Mouse (Mus musculus): ENCODE measurements around the gene Arid1b. TPM values are rescaled to one million over a fixed set of nuclear protein-coding genes. Genes with fewer than 3 reads are reported as not detected.

The Arid1b gene
- polyA plus RNA-seq, 2 experiments = 14.7 to 20.5 TPM

GRCm38 (mm10) chr17:5074752-5075506 lies 80.8 kb downstream of the Arid1b start:
- Histone ChIP-seq H3K4me3 (replicated peaks; ENCODE audit: low read length) (no peak overlapping the region), H3K27ac (replicated peaks; ENCODE audit: low read depth, low read length) (no peak overlapping the region), H3K4me1 (ENCODE audit: control insufficient read depth, insufficient read depth, low read length) (no peaks in the 10 kb centered on the region), H3K27me3 (ENCODE audit: control insufficient read depth, insufficient read depth, low read length) (no peaks in the 10 kb centered on the region), H3K36me3 (ENCODE audit: control insufficient read depth, insufficient read depth, low read length) (no peaks in the 10 kb centered on the region; the same call in 1 of the 2 replicates), H3K9ac (ENCODE audit: low read depth, low read length, severe bottlenecking) (no peak overlapping the region), H3K4me2 (replicated peaks; ENCODE audit: low read depth, low read length, severe bottlenecking) (no peak overlapping the region), H3K9me3 (ENCODE audit: control insufficient read depth, low read length) (no peaks in the 10 kb centered on the region)
- ATAC-seq (ENCODE audit: low FRiP score, low read depth) = no peak
- no peak for DNase-seq (ENCODE audit: low spot score)
- 83% methylated on average over 7 of the region's 7 CpGs for WGBS
- no peak for TF ChIP-seq POLR2A (IDR thresholded peaks at IDR 0.05; ENCODE audit: borderline replicate concordance, extremely low read depth, insufficient read depth, insufficient read length)

GRCm38 (mm10) chr17:5077996-5078395 lies 83.9 kb downstream of the Arid1b start:
- H3K27ac ChIP-seq (replicated peaks; ENCODE audit: low read depth, low read length) = no peak overlapping the region
- WGBS = 61% methylated on average over 9 of the region's 9 CpGs
- H3K4me3 ChIP-seq (replicated peaks; ENCODE audit: low read length) = no peak overlapping the region
- DNase-seq (ENCODE audit: low spot score) (no peak), ATAC-seq (ENCODE audit: low FRiP score, low read depth) (no peak)
- H3K27me3 ChIP-seq (ENCODE audit: control insufficient read depth, insufficient read depth, low read length) = no peaks in the 10 kb centered on the region
- no peak overlapping the region for H3K4me2 ChIP-seq (replicated peaks; ENCODE audit: low read depth, low read length, severe bottlenecking)
- H3K4me1 ChIP-seq (ENCODE audit: control insufficient read depth, insufficient read depth, low read length) = 0 out of 2 replicates have a peak, but pooled peaks cover 3% of the 10 kb centered on the region
- no peaks in the 10 kb centered on the region; the same call in 1 of the 2 replicates for H3K36me3 ChIP-seq (ENCODE audit: control insufficient read depth, insufficient read depth, low read length)
- H3K9ac ChIP-seq (ENCODE audit: low read depth, low read length, severe bottlenecking) = no peak overlapping the region
- H3K9me3 ChIP-seq (ENCODE audit: control insufficient read depth, low read length) = no peaks in the 10 kb centered on the region
- TF ChIP-seq POLR2A (IDR thresholded peaks at IDR 0.05; ENCODE audit: borderline replicate concordance, extremely low read depth, insufficient read depth, insufficient read length) = no peak

GRCm38 (mm10) chr17:5078576-5078975 lies 84.4 kb downstream of the Arid1b start:
- WGBS = 74% methylated on average over 5 of the region's 5 CpGs
- H3K36me3 ChIP-seq (ENCODE audit: control insufficient read depth, insufficient read depth, low read length) = no peaks in the 10 kb centered on the region; the same call in 1 of the 2 replicates
- H3K27ac ChIP-seq (replicated peaks; ENCODE audit: low read depth, low read length) = no peak overlapping the region
- ATAC-seq (ENCODE audit: low FRiP score, low read depth) = no peak
- no peak for DNase-seq (ENCODE audit: low spot score)
- H3K4me3 ChIP-seq (replicated peaks; ENCODE audit: low read length) = no peak overlapping the region
- H3K9me3 ChIP-seq (ENCODE audit: control insufficient read depth, low read length) = no peaks in the 10 kb centered on the region
- no peaks in the 10 kb centered on the region for H3K27me3 ChIP-seq (ENCODE audit: control insufficient read depth, insufficient read depth, low read length)
- H3K4me2 ChIP-seq (replicated peaks; ENCODE audit: low read depth, low read length, severe bottlenecking) = no peak overlapping the region
- TF ChIP-seq POLR2A (IDR thresholded peaks at IDR 0.05; ENCODE audit: borderline replicate concordance, extremely low read depth, insufficient read depth, insufficient read length) = no peak
- H3K4me1 ChIP-seq (ENCODE audit: control insufficient read depth, insufficient read depth, low read length) = peaks cover 3% of the 10 kb centered on the region; the same call in 1 of the 2 replicates
- H3K9ac ChIP-seq (ENCODE audit: low read depth, low read length, severe bottlenecking) = no peak overlapping the region

- no peaks in the 10 kb centered on the region for H3K27me3 ChIP-seq (ENCODE audit: control insufficient read depth, insufficient read depth, low read length)
- no peak for TF ChIP-seq POLR2A (IDR thresholded peaks at IDR 0.05; ENCODE audit: borderline replicate concordance, extremely low read depth, insufficient read depth, insufficient read length)
- 72% methylated on average over 12 of the region's 12 CpGs for WGBS
Measured at GRCm38 (mm10) chr17:5080884-5081419, 86.8 kb downstream of the Arid1b start.

GRCm38 (mm10) chr17:5082274-5082673 lies 88.1 kb downstream of the Arid1b start:
- WGBS = 83% methylated on average over 8 of the region's 8 CpGs
- Histone ChIP-seq H3K4me3 (replicated peaks; ENCODE audit: low read length) (no peak overlapping the region), H3K36me3 (ENCODE audit: control insufficient read depth, insufficient read depth, low read length) (no peaks in the 10 kb centered on the region; the same call in 1 of the 2 replicates), H3K9me3 (ENCODE audit: control insufficient read depth, low read length) (no peaks in the 10 kb centered on the region), H3K27me3 (ENCODE audit: control insufficient read depth, insufficient read depth, low read length) (no peaks in the 10 kb centered on the region), H3K27ac (replicated peaks; ENCODE audit: low read depth, low read length) (no peak overlapping the region), H3K4me1 (ENCODE audit: control insufficient read depth, insufficient read depth, low read length) (peaks cover 21% of the 10 kb centered on the region), H3K9ac (ENCODE audit: low read depth, low read length, severe bottlenecking) (no peak overlapping the region), H3K4me2 (replicated peaks; ENCODE audit: low read depth, low read length, severe bottlenecking) (no peak overlapping the region)
- no peak for DNase-seq (ENCODE audit: low spot score)
- no peak for ATAC-seq (ENCODE audit: low FRiP score, low read depth)
- TF ChIP-seq POLR2A (IDR thresholded peaks at IDR 0.05; ENCODE audit: borderline replicate concordance, extremely low read depth, insufficient read depth, insufficient read length) = no peak

More at GRCm38 (mm10) chr17:5080884-5081419, 86.8 kb downstream of the Arid1b start:
- H3K4me2 ChIP-seq (replicated peaks; ENCODE audit: low read depth, low read length, severe bottlenecking) = no peak overlapping the region
- no peak overlapping the region for H3K27ac ChIP-seq (replicated peaks; ENCODE audit: low read depth, low read length)
- H3K4me1 ChIP-seq (ENCODE audit: control insufficient read depth, insufficient read depth, low read length) = peaks cover 16% of the 10 kb centered on the region
- no peak for DNase-seq (ENCODE audit: low spot score)
- no peaks in the 10 kb centered on the region; the same call in 1 of the 2 replicates for H3K36me3 ChIP-seq (ENCODE audit: control insufficient read depth, insufficient read depth, low read length)
- ATAC-seq (ENCODE audit: low FRiP score, low read depth) = no peak
- H3K4me3 ChIP-seq (replicated peaks; ENCODE audit: low read length) = no peak overlapping the region
- no peak overlapping the region for H3K9ac ChIP-seq (ENCODE audit: low read depth, low read length, severe bottlenecking)
- H3K9me3 ChIP-seq (ENCODE audit: control insufficient read depth, low read length) = no peaks in the 10 kb centered on the region

Data from limb, embryonic 14.5 days (tissue).